Mouse (Mus musculus) intestine, embryonic 16.5 days (tissue): ENCODE data around the gene Cdc40. TPM values are rescaled to one million over a fixed set of nuclear protein-coding genes. Genes with fewer than 3 reads are reported as not detected.

Experiments
- ATAC-seq: fragments of 200-750 bp; cut with Nextera tagmentation; 2 replicates; pipeline ENCODE4 v1.8.0; 2017; ENCODE audit warnings: moderate TSS enrichment, moderate library complexity
- H3K27ac ChIP-seq: fragments of 300-500 bp; sonication (generic); 2 replicates; pipeline ENCODE4 v1.5.1; 2014; ENCODE audit warnings: mild to moderate bottlenecking, low read length
- H3K27me3 ChIP-seq: fragments of 300-500 bp; sonication (generic); replicated peaks from 2 replicates; pipeline ENCODE4 v1.6.1; 2014; ENCODE audit warnings: low read length, control low read depth, mixed read lengths; ENCODE audit not compliant: control insufficient read depth, insufficient read depth
- H3K36me3 ChIP-seq: fragments of 300-500 bp; sonication (generic); 2 replicates; pipeline ENCODE4 v1.6.1; 2014; ENCODE audit warnings: low read length, control low read depth; ENCODE audit not compliant: control insufficient read depth, insufficient read depth
- H3K4me1 ChIP-seq: fragments of 300-500 bp; sonication (generic); 2 replicates; pipeline ENCODE4 v1.6.1; 2014; ENCODE audit warnings: low read length, control low read depth, mixed read lengths; ENCODE audit not compliant: control insufficient read depth, insufficient read depth
- H3K4me2 ChIP-seq: fragments of 300-500 bp; sonication (generic); 2 replicates; pipeline ENCODE4 v1.6.1; 2014; ENCODE audit warnings: low read depth, low read length, control low read depth
- H3K4me3 ChIP-seq: fragments of 300-500 bp; sonication (generic); 2 replicates; pipeline ENCODE4 v1.5.1; 2014; ENCODE audit warnings: mild to moderate bottlenecking, low read length
- H3K9ac ChIP-seq: fragments of 300-500 bp; sonication (generic); 2 replicates; pipeline ENCODE4 v1.6.1; 2014; ENCODE audit warnings: low read depth, low read length
- H3K9me3 ChIP-seq: fragments of 300-500 bp; sonication (generic); 2 replicates; pipeline ENCODE4 v1.6.1; 2016; ENCODE audit warnings: low read length, control low read depth; ENCODE audit not compliant: control insufficient read depth
- WGBS: fragments of 180-500 bp; shearing (Covaris S2); extraction: QIAGEN DNeasy Blood & Tissue Kit; methylation state at CpG from one replicate; pipeline ENCODE4 v1.1.7; 2014; 5-methylcytosine and 5-hydroxymethylcytosine counted together
- polyA plus RNA-seq: library from polyadenylated mRNA; unstranded; fragments of >200 nt; fragmentation: Nextera tagmentation; extraction: Ambion mirVana; gene quantifications from 2 replicates; pipeline ENCODE4 v1.2.1, GENCODE M21; 2015

The Cdc40 gene
- polyA plus RNA-seq, 1 experiment from 2014 or later = 26.3 TPM

DNA sequence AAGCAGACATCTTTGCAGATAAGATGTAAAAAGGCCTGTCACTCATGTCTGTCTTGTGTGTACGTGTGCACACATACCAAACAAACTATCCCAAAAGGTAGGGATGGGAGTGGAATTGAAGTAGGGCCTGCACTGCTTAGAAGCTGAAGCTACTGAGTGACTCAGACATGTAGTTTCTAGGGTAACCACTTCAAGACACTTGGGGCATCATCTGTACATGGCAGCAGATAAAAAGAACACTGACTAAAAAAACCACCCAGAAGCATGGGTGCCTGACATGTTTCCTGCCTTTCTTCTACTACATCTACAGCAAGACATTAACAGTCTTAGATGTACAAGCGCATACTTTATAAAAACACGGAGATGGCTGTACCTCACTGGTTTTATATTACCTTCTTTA lies 4.9 kb downstream of the Cdc40 start:
- H3K9me3 ChIP-seq = no peaks in the 10 kb centered on the region
- H3K4me3 ChIP-seq = no peak overlapping the region
- WGBS = 85% methylated on average over 3 of the region's 3 CpGs
- ATAC-seq = no peak
- no peak overlapping the region for H3K27ac ChIP-seq
- H3K27me3 ChIP-seq = no peaks in the 10 kb centered on the region
- no peak overlapping the region for H3K4me2 ChIP-seq
- H3K4me1 ChIP-seq = peaks cover 16% of the 10 kb centered on the region
- H3K36me3 ChIP-seq = no peaks in the 10 kb centered on the region
- H3K9ac ChIP-seq = no peak overlapping the region

DNA sequence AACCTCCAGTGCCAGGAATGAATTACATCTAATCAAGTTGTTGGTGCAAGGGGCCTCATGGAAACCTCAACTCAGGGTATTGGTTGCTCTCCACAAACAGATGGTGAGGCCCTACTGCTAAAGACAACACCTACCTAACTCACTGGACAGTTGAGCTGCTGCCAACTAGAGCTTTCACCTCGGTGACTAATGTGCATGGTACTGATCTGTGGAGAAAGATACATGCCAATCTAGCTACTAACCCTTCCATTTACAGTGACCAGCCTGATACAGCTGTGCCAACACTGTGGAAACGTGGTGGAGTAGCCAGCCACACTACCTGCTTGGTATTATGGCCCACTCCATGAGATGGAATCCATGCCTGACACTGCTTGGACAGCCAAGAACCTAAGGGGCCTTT lies 11.1 kb downstream of the Cdc40 start:
- WGBS = 86% methylated on average over 2 of the region's 2 CpGs
- Histone ChIP-seq H3K27ac (no peak overlapping the region), H3K4me3 (no peak overlapping the region), H3K4me1 (0 out of 2 replicates have a peak, but pooled peaks cover 3% of the 10 kb centered on the region), H3K27me3 (no peaks in the 10 kb centered on the region), H3K36me3 (no peaks in the 10 kb centered on the region), H3K9ac (no peak overlapping the region), H3K4me2 (no peak overlapping the region), H3K9me3 (no peaks in the 10 kb centered on the region)
- no peak for ATAC-seq

DNA sequence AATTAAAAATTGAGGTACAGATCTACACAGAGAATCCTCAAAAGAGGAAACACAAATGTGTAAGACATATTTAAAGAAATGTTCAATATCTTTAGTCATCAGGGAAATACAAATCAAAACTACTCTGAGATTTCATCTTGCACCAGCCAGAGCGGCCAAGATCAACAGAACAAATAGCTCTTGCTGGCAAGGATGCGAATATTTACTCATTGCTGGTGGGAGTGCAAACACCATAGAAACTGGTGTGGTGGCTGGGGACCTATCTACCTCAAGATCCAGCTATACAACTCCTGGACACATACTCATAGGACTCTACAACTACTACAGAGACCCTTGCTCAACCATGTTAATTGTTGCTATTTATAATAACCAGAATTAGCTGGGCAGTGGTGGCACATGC lies 11.8 kb downstream of the Cdc40 start:
- 81% methylated on average over 2 of the region's 2 CpGs for WGBS

DNA sequence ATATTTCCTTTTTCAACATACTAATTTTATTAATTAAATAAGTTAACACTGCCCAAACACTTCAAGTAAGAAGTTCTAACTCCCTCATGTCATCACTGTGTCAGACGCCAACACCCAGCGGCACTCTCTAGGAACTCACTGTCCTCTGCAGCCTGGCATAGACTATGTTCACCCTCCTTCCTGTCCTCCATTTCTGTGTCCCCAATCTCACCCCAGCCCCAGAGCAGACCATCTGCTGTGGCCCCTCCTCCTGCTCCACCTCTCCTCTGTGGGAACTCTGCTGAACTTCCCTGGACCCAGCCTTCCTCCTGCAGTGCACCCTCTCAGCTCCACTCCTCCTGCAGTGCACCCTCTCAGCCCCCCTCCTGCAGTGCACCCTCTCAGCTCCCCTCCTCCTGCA lies 15.0 kb downstream of the Cdc40 start:
- WGBS = 79% methylated on average over 2 of the region's 2 CpGs

More for the DNA sequence above, 11.8 kb downstream of the Cdc40 start:
- H3K36me3 ChIP-seq = no peaks in the 10 kb centered on the region
- H3K27ac ChIP-seq = no peak overlapping the region
- ATAC-seq = no peak
- no peak overlapping the region for H3K4me2 ChIP-seq
- H3K4me1 ChIP-seq = 0 out of 2 replicates have a peak, but pooled peaks cover 3% of the 10 kb centered on the region
- H3K27me3 ChIP-seq = no peaks in the 10 kb centered on the region
- no peaks in the 10 kb centered on the region for H3K9me3 ChIP-seq
- H3K9ac ChIP-seq = no peak overlapping the region
- no peak overlapping the region for H3K4me3 ChIP-seq

DNA sequence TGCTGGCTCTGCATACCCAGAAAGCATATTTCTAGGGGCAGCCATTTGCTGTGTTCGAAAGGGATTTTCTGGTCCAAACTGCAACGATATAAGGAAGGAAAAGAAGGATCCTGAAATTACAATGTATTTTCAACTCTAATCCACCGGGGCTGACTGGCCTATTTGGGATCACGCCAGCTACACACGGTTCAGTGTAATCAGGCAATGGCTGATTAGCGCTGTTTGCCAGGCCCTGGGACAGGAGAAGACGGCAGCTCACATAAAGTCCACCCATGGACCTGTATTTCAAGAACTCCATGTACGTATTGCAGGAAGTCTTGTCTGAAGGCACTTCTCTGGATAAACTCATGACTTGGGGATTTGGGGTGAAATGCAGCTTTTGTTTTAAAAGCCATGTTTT lies 25.5 kb downstream of the Cdc40 start:
- H3K9ac ChIP-seq = no peak overlapping the region
- WGBS = 75% methylated on average over 8 of the region's 8 CpGs
- H3K4me3 ChIP-seq = no peak overlapping the region
- ATAC-seq = no peak
- H3K27ac ChIP-seq = no peak overlapping the region
- no peaks in the 10 kb centered on the region for H3K36me3 ChIP-seq
- no peaks in the 10 kb centered on the region for H3K27me3 ChIP-seq
- no peaks in the 10 kb centered on the region for H3K4me1 ChIP-seq
- no peak overlapping the region for H3K4me2 ChIP-seq
- H3K9me3 ChIP-seq = no peaks in the 10 kb centered on the region

More for the DNA sequence above, 15.0 kb downstream of the Cdc40 start:
- no peaks in the 10 kb centered on the region for H3K36me3 ChIP-seq
- H3K4me2 ChIP-seq = no peak overlapping the region
- no peak overlapping the region for H3K4me3 ChIP-seq
- no peak overlapping the region for H3K9ac ChIP-seq
- ATAC-seq = no peak
- H3K4me1 ChIP-seq = 0 out of 2 replicates have a peak, but pooled peaks cover 3% of the 10 kb centered on the region
- no peaks in the 10 kb centered on the region for H3K27me3 ChIP-seq
- no peaks in the 10 kb centered on the region for H3K9me3 ChIP-seq
- no peak overlapping the region for H3K27ac ChIP-seq

DNA sequence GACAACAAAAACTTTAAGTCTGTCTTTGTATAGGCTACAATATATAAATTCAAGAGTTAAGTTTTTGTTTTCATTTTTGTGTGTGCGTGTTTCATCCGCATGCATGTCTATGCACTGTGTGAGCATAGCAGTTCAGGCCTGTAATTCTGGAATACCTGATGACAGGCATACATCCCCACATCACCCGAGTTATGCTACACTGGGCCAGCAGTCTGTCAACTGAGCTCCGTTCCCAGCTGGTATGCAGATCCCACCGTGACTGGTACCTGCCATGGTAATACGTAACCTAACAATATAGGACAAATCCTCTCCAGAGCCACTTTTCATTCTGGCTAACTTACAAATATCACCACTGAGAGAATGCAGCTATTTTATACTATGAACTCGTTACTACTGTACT lies 26.4 kb downstream of the Cdc40 start:
- no peak for ATAC-seq
- H3K4me1 ChIP-seq = no peaks in the 10 kb centered on the region
- H3K9ac ChIP-seq = no peak overlapping the region
- H3K9me3 ChIP-seq = no peaks in the 10 kb centered on the region
- no peaks in the 10 kb centered on the region for H3K27me3 ChIP-seq
- H3K36me3 ChIP-seq = no peaks in the 10 kb centered on the region
- H3K27ac ChIP-seq = no peak overlapping the region
- WGBS = 87% methylated on average over 7 of the region's 7 CpGs
- no peak overlapping the region for H3K4me2 ChIP-seq
- H3K4me3 ChIP-seq = no peak overlapping the region

DNA sequence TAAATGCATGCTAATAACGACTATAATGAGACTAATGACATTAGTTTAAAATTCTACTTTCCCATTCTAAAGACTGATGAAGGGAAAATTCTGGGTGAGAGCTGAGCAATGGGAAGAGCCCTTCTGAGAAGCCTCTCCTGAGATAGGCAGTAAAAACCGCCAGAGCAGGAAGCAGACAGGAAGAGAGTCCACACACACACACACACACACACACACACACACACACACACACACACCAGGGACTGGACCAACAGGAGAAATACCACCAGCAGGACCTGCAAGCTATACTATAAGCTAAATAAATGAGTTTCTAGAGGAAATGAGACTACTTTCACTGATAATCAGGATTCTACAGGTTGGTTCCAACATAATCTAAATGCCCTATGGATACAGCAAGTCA lies 27.5 kb downstream of the Cdc40 start:
- no peaks in the 10 kb centered on the region for H3K9me3 ChIP-seq
- H3K36me3 ChIP-seq = no peaks in the 10 kb centered on the region
- no peak overlapping the region for H3K9ac ChIP-seq
- no peak overlapping the region for H3K4me3 ChIP-seq
- ATAC-seq = no peak
- no peak overlapping the region for H3K27ac ChIP-seq
- WGBS = 56% methylated on average over 2 of the region's 2 CpGs
- H3K4me2 ChIP-seq = no peak overlapping the region
- H3K4me1 ChIP-seq = no peaks in the 10 kb centered on the region
- no peaks in the 10 kb centered on the region for H3K27me3 ChIP-seq

DNA sequence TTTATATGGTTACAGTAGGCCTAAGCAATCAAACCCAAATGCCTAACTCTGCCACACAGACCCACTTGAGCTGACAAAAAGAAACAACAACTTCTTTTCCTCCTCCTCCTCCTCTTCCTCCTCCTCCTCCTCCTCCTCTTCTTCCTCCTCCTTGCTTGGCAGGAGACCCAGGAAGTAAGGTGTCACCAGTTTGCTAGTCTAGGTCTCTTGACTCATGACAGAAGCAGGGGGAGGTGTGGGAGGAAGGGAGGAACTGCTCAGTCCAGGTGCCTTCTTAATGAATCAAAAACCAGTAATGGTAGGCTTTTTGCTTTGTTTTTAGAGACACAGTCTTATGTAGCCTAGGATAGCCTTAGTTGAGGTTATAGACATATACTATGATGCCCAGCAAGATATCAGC lies 32.0 kb downstream of the Cdc40 start:
- no peaks in the 10 kb centered on the region for H3K27me3 ChIP-seq
- no peak overlapping the region for H3K4me2 ChIP-seq
- no peaks in the 10 kb centered on the region for H3K4me1 ChIP-seq
- H3K36me3 ChIP-seq = no peaks in the 10 kb centered on the region
- no peaks in the 10 kb centered on the region for H3K9me3 ChIP-seq
- no peak for ATAC-seq
- H3K4me3 ChIP-seq = no peak overlapping the region
- H3K27ac ChIP-seq = no peak overlapping the region
- H3K9ac ChIP-seq = no peak overlapping the region

DNA sequence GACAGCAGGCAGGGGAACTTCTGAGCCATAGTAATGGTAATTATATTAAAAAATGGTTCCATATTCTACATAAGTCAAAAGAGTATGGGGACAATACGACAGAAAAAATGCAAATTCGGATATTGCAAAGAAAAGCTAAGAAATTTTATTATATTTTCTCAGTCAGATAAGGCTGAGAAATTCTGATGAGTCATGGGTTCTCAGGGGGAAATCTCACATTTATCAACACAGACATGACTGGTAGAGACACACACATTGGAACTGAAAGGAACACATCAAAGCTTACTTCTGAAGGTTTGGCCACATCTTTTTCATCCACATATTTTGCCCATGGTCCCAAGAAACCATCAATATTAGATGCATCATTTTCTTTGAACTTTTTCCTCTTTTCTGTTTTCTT lies 32.5 kb downstream of the Cdc40 start:
- H3K4me2 ChIP-seq = no peak overlapping the region
- ATAC-seq = no peak

DNA sequence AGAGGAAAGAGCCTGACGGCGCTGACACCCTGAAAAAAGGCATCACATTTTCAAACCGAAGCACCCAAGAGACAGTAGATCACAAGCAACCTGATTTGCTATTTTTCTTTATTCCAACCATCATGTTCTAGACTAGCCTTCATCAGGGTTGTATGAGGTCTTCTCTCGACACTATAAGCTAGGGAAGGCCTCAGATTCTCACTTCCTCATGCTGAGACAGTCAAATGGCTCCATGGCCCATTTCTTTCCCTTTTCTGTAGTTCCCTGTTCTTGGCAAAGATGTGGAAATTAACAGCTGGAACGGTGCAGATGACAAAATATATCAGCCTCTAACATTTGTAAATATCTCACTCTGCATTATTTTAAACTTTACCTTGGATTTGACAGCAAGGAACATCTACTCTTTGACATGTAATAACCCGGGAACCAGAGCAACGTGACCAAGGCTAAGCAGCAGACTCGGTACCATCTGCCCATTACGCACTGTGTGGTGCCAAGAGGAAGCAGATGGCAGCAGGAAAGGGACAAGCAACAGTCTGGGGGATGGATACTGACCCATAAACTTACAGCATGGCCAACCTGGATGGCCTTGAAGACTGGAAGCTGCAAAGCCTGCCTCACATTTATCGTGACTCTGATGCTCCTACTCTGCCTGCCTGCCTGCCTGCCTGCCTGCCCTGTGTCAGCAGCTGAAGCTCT lies 35.8 kb downstream of the Cdc40 start:
- no peaks in the 10 kb centered on the region for H3K4me1 ChIP-seq
- H3K27me3 ChIP-seq = no peaks in the 10 kb centered on the region
- no peak overlapping the region for H3K9ac ChIP-seq
- H3K4me2 ChIP-seq = no peak overlapping the region
- 90% methylated on average over 10 of the region's 10 CpGs for WGBS
- no peaks in the 10 kb centered on the region for H3K9me3 ChIP-seq
- no peak overlapping the region for H3K4me3 ChIP-seq
- H3K27ac ChIP-seq = no peak overlapping the region
- ATAC-seq = no peak
- H3K36me3 ChIP-seq = peaks cover 7% of the 10 kb centered on the region; the same call in 1 of the 2 replicates

More for the DNA sequence above, 32.5 kb downstream of the Cdc40 start:
- 90% methylated on average over 2 of the region's 2 CpGs for WGBS
- Histone ChIP-seq H3K4me1 (no peaks in the 10 kb centered on the region), H3K27me3 (no peaks in the 10 kb centered on the region), H3K9me3 (no peaks in the 10 kb centered on the region), H3K27ac (no peak overlapping the region), H3K4me3 (no peak overlapping the region), H3K36me3 (no peaks in the 10 kb centered on the region), H3K9ac (no peak overlapping the region)
